Mouse (Mus musculus) forebrain, embryonic 16.5 days (tissue): ENCODE measurements around the gene Pde1c. TPM values are rescaled to one million over a fixed set of nuclear protein-coding genes. Genes with fewer than 3 reads are reported as not detected.

Experiments used
- ATAC-seq: fragments of 200-750 bp; cut with Nextera tagmentation; 2 replicates; pipeline ENCODE4 v1.8.0; 2017; ENCODE audit warnings: mild to moderate bottlenecking, moderate library complexity
- H3K27ac ChIP-seq: fragments of 300-500 bp; sonication (generic); 2 replicates; pipeline ENCODE4 v1.5.1; 2014; ENCODE audit warnings: low read length, control low read depth
- H3K27me3 ChIP-seq: fragments of 300-500 bp; sonication (generic); replicated peaks from 2 replicates; pipeline ENCODE4 v1.6.1; 2014; ENCODE audit warnings: low read length; ENCODE audit not compliant: control insufficient read depth, insufficient read depth
- H3K36me3 ChIP-seq: fragments of 300-500 bp; sonication (generic); 2 replicates; pipeline ENCODE4 v1.6.1; 2014; ENCODE audit not compliant: control insufficient read depth, insufficient read depth
- H3K4me1 ChIP-seq: fragments of 300-500 bp; sonication (generic); replicated peaks from 2 replicates; pipeline ENCODE4 v1.6.1; 2014; ENCODE audit warnings: low read length; ENCODE audit not compliant: control insufficient read depth, insufficient read depth
- H3K4me2 ChIP-seq: fragments of 300-500 bp; sonication (generic); 2 replicates; pipeline ENCODE4 v1.6.1; 2014; ENCODE audit warnings: mild to moderate bottlenecking, low read length, control low read depth
- H3K4me3 ChIP-seq: fragments of 300-500 bp; sonication (generic); replicated peaks from 2 replicates; pipeline ENCODE4 v1.5.1; 2014; ENCODE audit warnings: mild to moderate bottlenecking, low read length, control low read depth
- H3K9ac ChIP-seq: fragments of 300-500 bp; sonication (generic); replicated peaks from 2 replicates; pipeline ENCODE4 v1.6.1; 2014; ENCODE audit warnings: low read depth, low read length, control low read depth
- H3K9me3 ChIP-seq: fragments of 300-500 bp; sonication (generic); 2 replicates; pipeline ENCODE4 v1.6.1; 2016; ENCODE audit warnings: low read length; ENCODE audit not compliant: control insufficient read depth
- WGBS: fragments of 180-500 bp; shearing (Covaris S2); extraction: QIAGEN DNeasy Blood & Tissue Kit; methylation state at CpG from one replicate; pipeline ENCODE4 v1.1.7; 2014; 5-methylcytosine and 5-hydroxymethylcytosine counted together
- polyA plus RNA-seq: library from polyadenylated mRNA; unstranded; fragments of >200 nt; fragmentation: Nextera tagmentation; extraction: Ambion mirVana; gene quantifications from 2 replicates; pipeline ENCODE4 v1.2.1, GENCODE M21; 2015

Gene Pde1c
- polyA plus RNA-seq, 1 experiment from 2014 or later: 7.8 TPM

GRCm38 (mm10) chr6:56480914-56481482, 87.9 kb downstream of the Pde1c start:
- H3K4me1 ChIP-seq: no peaks in the 10 kb centered on the region
- H3K9ac ChIP-seq: no peak overlapping the region
- H3K27me3 ChIP-seq: no peaks in the 10 kb centered on the region
- H3K9me3 ChIP-seq: no peaks in the 10 kb centered on the region
- no peak overlapping the region for H3K4me2 ChIP-seq
- H3K4me3 ChIP-seq: no peak overlapping the region
- no peak overlapping the region for H3K27ac ChIP-seq
- no peaks in the 10 kb centered on the region for H3K36me3 ChIP-seq
- ATAC-seq: peak; percentile 78
- 2% methylated on average over 6 of the region's 6 CpGs for WGBS

- no peak overlapping the region for H3K9ac ChIP-seq
- H3K4me1 ChIP-seq: no peaks in the 10 kb centered on the region
- peak; percentile 87 for ATAC-seq
- no peak overlapping the region for H3K4me3 ChIP-seq
- WGBS: 23% methylated on average over 6 of the region's 6 CpGs
- no peaks in the 10 kb centered on the region for H3K27me3 ChIP-seq
- no peak overlapping the region for H3K4me2 ChIP-seq
- no peaks in the 10 kb centered on the region for H3K9me3 ChIP-seq
- no peaks in the 10 kb centered on the region for H3K36me3 ChIP-seq
- no peak overlapping the region for H3K27ac ChIP-seq
These were observed 92.3 kb downstream of the Pde1c start for GRCm38 (mm10) chr6:56476581-56476980.

- Histone ChIP-seq H3K27me3 (no peaks in the 10 kb centered on the region), H3K27ac (no peak overlapping the region), H3K9me3 (0 out of 2 replicates have a peak, but pooled peaks cover 2% of the 10 kb centered on the region), H3K4me3 (no peak overlapping the region), H3K4me2 (no peak overlapping the region), H3K9ac (no peak overlapping the region), H3K4me1 (no peaks in the 10 kb centered on the region), H3K36me3 (no peaks in the 10 kb centered on the region)
- WGBS: 50% methylated on average over 3 of the region's 3 CpGs
- no peak for ATAC-seq
These were observed 110.8 kb downstream of the Pde1c start for GRCm38 (mm10) chr6:56458098-56458497.

GRCm38 (mm10) chr6:56447917-56448316, 121.0 kb downstream of the Pde1c start:
- Histone ChIP-seq H3K9ac (no peak overlapping the region), H3K4me1 (no peaks in the 10 kb centered on the region), H3K27ac (no peak overlapping the region), H3K36me3 (no peaks in the 10 kb centered on the region), H3K4me2 (no peak overlapping the region), H3K27me3 (no peaks in the 10 kb centered on the region), H3K9me3 (no peaks in the 10 kb centered on the region), H3K4me3 (no peak overlapping the region)
- no peak for ATAC-seq
- 27% methylated on average over 2 of the region's 2 CpGs for WGBS

GRCm38 (mm10) chr6:56441501-56441900, 127.4 kb downstream of the Pde1c start:
- 45% methylated on average over 4 of the region's 4 CpGs for WGBS
- no peak for ATAC-seq
- Histone ChIP-seq H3K27me3 (no peaks in the 10 kb centered on the region), H3K27ac (no peak overlapping the region), H3K4me1 (no peaks in the 10 kb centered on the region), H3K4me3 (no peak overlapping the region), H3K9ac (no peak overlapping the region), H3K36me3 (no peaks in the 10 kb centered on the region), H3K9me3 (no peaks in the 10 kb centered on the region), H3K4me2 (no peak overlapping the region)

GRCm38 (mm10) chr6:56425846-56426245, 143.1 kb downstream of the Pde1c start:
- H3K4me2 ChIP-seq: no peak overlapping the region
- 85% methylated on average over 5 of the region's 5 CpGs for WGBS
- ATAC-seq: no peak

GRCm38 (mm10) chr6:56422866-56423265, 146.0 kb downstream of the Pde1c start:
- 51% methylated on average over 3 of the region's 3 CpGs for WGBS
- no peak for ATAC-seq
- H3K9ac ChIP-seq: no peak overlapping the region
- H3K27ac ChIP-seq: no peak overlapping the region
- H3K27me3 ChIP-seq: no peaks in the 10 kb centered on the region
- no peaks in the 10 kb centered on the region for H3K36me3 ChIP-seq
- H3K4me3 ChIP-seq: no peak overlapping the region
- no peak overlapping the region for H3K4me2 ChIP-seq
- no peaks in the 10 kb centered on the region for H3K4me1 ChIP-seq
- H3K9me3 ChIP-seq: no peaks in the 10 kb centered on the region

More at GRCm38 (mm10) chr6:56425846-56426245, 143.1 kb downstream of the Pde1c start:
- H3K4me3 ChIP-seq: no peak overlapping the region
- H3K9me3 ChIP-seq: no peaks in the 10 kb centered on the region
- H3K4me1 ChIP-seq: no peaks in the 10 kb centered on the region
- H3K27ac ChIP-seq: no peak overlapping the region
- no peak overlapping the region for H3K9ac ChIP-seq
- H3K36me3 ChIP-seq: no peaks in the 10 kb centered on the region
- H3K27me3 ChIP-seq: no peaks in the 10 kb centered on the region

- WGBS: 69% methylated on average over 4 of the region's 4 CpGs
- Histone ChIP-seq H3K4me3 (no peak overlapping the region), H3K4me2 (no peak overlapping the region), H3K36me3 (no peaks in the 10 kb centered on the region), H3K27ac (no peak overlapping the region), H3K9me3 (no peaks in the 10 kb centered on the region), H3K4me1 (no peaks in the 10 kb centered on the region), H3K9ac (no peak overlapping the region), H3K27me3 (no peaks in the 10 kb centered on the region)
- ATAC-seq: no peak
These were observed 152.7 kb downstream of the Pde1c start for GRCm38 (mm10) chr6:56416191-56416590.

GRCm38 (mm10) chr6:56389178-56389577, 179.7 kb downstream of the Pde1c start:
- Histone ChIP-seq H3K36me3 (no peaks in the 10 kb centered on the region), H3K9ac (no peak overlapping the region), H3K9me3 (no peaks in the 10 kb centered on the region), H3K4me3 (no peak overlapping the region), H3K4me1 (no peaks in the 10 kb centered on the region), H3K27ac (no peak overlapping the region), H3K4me2 (no peak overlapping the region), H3K27me3 (no peaks in the 10 kb centered on the region)
- ATAC-seq: no peak
- 68% methylated on average over 5 of the region's 5 CpGs for WGBS

- Histone ChIP-seq H3K27ac (no peak overlapping the region), H3K27me3 (no peaks in the 10 kb centered on the region), H3K4me2 (no peak overlapping the region), H3K36me3 (no peaks in the 10 kb centered on the region), H3K9me3 (no peaks in the 10 kb centered on the region), H3K4me1 (peaks cover 5% of the 10 kb centered on the region), H3K9ac (no peak overlapping the region), H3K4me3 (no peak overlapping the region)
- no peak for ATAC-seq
- WGBS: 91% methylated on average over 3 of the region's 3 CpGs
These were observed 192.5 kb downstream of the Pde1c start for GRCm38 (mm10) chr6:56376359-56376758.
